Mouse (Mus musculus) frontal cortex, postnatal 14 days (tissue): ENCODE measurements around the gene Clns1a.

Source experiments
- DNase-seq, 2 experiments: peaks; one replicate each; pipeline ENCODE4 v3.0.0; 2022; ENCODE audit warnings: low spot score in 2 of 2

The Clns1a gene

DNA sequence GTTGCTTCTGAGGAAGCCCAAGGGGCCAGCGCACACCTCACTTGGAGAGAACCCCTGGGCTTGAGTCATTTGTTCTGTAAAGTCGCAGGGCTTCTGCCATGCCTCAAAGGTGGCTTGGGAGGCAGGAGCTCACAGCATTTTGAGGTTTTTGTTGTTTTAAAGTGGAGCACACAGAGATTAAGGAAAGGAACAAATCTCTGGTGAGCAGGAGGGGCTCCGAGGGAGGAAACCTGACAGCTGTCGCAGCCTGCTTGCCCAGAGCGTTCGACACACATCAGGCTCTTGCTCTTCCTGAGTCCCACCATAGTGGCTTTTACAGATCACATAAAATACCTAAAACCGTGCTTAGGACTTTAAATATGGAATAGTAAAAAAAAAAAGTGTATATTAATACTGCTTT is 30.3 kb downstream of the Clns1a start:
- no peak for DNase-seq

- DNase-seq: no peak
Measured at GRCm38 (mm10) chr7:97728666-97729614, 32.5 kb downstream of the Clns1a start.

- no peak for DNase-seq
Measured at GRCm38 (mm10) chr7:97730427-97730826, 34.0 kb downstream of the Clns1a start.

GRCm38 (mm10) chr7:97733606-97734005 is 37.2 kb downstream of the Clns1a start:
- no peak for DNase-seq

DNA sequence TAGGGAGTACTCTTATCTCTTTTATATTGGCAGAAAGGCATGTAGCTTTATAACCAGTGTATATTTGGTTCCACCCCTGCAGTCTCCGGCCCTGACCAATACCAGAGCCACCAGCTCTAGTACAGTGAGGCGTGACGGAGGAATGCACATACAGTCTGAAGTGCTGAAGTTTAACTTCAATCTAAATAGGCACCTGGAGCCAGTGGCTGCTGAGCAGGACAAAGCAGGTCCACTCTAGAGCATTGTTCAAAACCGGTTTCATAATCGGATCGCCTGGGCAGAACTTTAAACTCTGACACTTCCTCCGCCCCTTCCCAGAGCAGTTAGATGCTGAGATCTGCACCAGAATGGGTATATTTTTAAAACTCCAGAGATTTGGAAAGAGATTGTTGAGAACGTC is 38.6 kb downstream of the Clns1a start:
- DNase-seq: no peak

- DNase-seq: no peak
Measured at GRCm38 (mm10) chr7:97735886-97736420, 39.5 kb downstream of the Clns1a start.

- DNase-seq: no peak
Measured at GRCm38 (mm10) chr7:97737256-97737637, 40.8 kb downstream of the Clns1a start.

DNA sequence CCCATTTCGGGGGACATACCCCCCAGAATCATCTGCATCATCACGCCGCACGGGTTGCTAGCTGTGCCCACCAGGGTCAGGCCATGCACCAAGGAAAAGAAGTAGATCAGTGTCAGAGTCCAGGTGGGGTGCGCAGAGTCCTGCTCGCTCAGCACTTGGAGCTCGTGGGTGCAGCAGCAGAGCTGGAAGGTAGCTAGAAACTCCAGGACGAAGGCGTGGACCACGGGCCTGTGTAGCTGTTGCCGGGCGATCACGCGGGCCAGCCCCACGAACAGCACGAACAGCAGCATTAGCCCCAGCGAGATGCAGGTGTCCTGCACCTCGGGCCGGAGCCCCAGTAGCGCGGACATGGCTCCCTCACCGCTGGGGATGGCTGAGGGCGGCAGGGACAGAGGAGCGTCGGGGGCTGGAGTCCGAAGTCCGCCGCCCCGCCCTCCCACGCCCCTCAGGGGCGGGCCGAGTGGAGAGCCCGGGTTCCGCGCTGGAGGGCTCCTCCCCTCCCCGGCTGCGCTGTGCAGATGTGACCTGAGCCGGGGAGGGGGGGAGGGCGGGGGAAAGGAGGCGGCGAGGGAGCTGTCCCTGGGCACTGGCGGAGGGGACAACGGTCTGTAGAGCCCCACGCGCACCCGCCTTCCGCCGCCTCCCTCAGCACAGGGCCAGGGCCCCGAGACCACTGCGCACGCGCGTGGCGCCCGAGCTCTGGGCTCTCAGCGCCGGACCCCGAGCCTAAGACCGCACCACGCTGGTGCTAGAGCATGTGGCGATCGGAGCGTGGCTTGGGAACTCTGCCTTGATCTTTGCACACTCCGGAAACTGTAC is 41.4 kb downstream of the Clns1a start, which contains the start of gene Aqp11:
Gene Aqp11, minus strand, starts transcription at position 652 of the 819 bp plus-strand sequence.
- peak; percentile 50 to 51 for DNase-seq

GRCm38 (mm10) chr7:97740948-97741347 is 44.5 kb downstream of the Clns1a start:
- DNase-seq: no peak

- DNase-seq: no peak
Measured at GRCm38 (mm10) chr7:97741756-97742291, 45.4 kb downstream of the Clns1a start.

DNA sequence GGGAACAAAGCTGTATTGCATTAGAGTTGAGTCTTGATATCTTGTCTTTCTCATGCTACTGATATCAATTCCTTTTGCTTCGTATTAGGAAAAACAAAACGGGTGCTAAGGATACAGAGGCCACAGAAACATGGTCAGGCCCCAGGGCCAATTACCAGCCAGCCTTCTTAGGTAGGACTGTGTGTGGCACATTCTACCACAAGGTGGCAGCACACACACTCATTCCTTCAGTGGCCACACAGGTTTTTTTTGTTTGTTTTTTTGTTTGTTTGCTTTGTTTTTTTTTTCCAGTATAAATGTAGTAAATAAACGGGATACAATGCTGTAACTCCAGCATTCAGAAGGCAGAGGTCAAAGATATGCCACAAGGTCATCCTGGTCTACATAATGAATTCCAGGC is 48.9 kb downstream of the Clns1a start:
- peak in 1 of 2 experiments; percentile 52 for DNase-seq

DNA sequence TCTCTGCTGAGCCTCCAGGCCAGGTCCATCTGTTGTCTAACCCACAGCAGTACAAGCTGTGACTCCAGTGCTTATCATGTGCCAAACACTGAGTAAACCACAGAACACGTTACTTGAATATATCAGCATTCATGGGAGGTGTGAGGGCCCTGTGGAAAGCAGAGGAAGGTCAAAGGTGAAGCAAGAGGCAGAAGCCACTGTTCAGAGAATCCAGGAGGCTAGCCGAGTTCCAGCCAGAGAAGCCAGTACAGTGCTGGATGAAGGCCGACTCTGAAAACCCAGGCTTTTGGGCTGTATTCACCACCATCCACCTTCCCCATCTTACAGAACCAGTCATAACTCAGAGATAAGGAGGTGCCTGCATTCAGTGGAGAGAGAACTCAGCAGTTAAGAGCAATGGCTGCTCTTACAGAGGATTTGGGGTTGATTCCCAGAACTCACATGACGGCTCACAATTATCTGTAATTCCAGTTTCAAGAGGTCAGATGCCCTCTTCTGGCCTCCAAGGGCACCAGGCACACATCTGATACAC is 50.8 kb downstream of the Clns1a start:
- no peak for DNase-seq

DNA sequence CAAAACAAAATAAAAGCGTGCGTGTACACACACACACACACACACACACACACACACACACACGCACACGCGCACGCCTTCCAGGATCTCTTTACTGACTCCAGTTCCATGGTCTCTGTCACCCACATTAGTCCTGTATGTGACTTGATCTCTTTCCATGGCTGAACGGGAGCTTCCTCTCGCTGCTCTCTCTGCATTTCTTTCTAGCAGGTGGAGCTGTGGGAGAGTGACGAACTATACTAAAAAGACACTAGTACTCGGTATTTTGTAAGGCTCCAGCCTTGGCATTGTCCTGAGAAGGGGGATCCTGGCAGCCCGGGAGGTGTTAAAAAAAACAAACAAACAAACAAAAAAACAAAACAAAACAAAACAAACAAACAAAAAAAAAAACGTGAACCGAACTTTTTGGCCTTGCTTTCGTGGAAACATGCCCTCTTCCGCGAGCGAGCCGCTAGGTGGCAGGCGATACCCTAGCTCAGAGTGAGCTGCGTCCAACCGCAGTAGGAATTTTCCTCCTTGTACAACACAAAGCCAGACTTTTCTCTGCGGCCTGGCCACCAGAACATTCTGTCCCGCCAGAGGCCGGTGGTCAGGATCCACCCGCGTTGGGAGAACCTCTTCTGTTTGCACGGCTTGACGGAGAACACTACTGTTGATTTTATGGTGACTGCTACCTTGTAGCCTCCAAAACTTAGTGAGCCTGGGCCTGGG is 51.5 kb downstream of the Clns1a start:
- peak; percentile 71 to 84 for DNase-seq

DNA sequence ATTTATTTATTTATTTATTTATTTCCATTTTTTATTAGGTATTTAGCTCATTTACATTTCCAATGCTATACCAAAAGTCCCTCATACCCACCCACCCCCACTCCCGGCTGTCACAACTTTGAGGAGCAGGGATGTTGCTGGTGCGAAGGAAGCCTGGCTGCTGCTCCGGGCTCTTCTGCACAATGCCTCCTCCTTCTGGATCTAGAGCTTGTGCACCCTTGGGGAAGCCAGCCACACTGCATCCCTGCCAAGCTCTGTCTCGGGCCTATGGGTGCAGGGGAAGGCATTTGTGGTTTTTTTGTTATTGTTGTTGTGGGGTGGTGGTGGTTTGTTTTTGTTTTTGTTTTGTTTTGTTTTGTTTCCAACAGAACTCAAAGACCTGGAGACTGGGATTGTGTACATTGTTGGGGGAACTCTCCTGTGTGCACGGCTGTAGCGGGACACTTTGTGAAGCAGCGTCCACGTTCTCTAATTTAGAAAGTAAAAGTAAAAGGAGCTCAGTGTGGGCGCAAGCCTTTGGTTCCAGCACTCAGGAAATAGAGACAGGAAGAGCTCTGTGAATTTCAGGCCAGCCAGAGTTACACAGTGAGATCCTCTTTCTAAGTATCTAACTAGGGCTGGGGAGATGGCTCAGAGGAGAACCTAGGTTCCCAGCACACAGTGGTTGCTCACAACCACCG is 52.2 kb downstream of the Clns1a start:
- no peak for DNase-seq

DNA sequence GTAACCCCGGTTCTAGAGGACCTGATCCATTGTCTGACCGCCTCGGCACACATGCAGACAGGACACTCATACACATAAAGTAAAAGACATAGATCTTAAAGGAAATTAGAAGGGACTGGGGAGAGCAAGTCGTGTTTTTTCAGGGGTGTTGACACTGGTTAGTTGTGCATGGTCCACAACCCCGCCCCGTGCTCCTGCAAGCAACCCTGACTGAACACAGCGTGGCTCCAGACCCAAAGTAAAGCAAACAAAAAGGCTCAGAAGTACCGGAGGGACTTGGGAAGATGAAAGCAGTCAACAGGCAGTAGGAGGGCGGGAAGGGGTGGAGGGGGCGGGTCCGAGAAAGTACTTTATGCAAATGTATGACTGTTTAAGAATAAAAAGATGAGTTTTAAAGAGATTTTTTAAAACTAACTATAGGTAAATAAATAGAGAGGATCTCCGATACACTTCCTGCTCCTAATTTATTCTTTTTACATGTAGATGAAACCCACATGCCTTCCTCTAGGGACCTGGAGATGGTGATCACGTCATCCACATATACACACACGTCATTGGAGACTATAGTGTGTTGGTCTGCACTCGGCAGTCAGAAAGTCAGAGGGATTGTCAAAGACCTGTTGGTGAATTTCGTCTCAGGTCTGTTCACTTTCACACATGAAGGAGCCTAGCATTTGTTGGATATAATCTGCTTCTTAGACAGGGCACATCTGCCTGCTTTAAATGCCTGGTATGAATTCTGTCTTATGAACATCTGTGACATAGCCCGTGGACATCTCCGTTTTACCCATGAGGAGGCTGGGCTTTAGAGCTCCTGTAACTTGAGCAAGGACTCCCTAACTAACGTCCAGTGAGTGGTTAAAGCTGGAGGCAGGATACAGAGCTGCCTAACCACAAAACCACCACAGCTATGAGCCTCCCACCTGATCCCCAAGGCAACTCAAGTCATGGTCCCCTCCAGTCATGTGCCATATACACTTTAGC is 53.1 kb downstream of the Clns1a start:
- no peak for DNase-seq

GRCm38 (mm10) chr7:97756967-97757881 is 60.8 kb downstream of the Clns1a start:
- no peak for DNase-seq

- no peak for DNase-seq
Measured at GRCm38 (mm10) chr7:97764591-97764990, 68.2 kb downstream of the Clns1a start.
